Mouse (Mus musculus): ENCODE measurements around the gene Znfx1. TPM values are rescaled to one million over a fixed set of nuclear protein-coding genes. Genes with fewer than 3 reads are reported as not detected.

Gene Znfx1
- total and polyA plus RNA-seq, 3 experiments = 21.9 to 39.3 (median 37.4) TPM

DNA sequence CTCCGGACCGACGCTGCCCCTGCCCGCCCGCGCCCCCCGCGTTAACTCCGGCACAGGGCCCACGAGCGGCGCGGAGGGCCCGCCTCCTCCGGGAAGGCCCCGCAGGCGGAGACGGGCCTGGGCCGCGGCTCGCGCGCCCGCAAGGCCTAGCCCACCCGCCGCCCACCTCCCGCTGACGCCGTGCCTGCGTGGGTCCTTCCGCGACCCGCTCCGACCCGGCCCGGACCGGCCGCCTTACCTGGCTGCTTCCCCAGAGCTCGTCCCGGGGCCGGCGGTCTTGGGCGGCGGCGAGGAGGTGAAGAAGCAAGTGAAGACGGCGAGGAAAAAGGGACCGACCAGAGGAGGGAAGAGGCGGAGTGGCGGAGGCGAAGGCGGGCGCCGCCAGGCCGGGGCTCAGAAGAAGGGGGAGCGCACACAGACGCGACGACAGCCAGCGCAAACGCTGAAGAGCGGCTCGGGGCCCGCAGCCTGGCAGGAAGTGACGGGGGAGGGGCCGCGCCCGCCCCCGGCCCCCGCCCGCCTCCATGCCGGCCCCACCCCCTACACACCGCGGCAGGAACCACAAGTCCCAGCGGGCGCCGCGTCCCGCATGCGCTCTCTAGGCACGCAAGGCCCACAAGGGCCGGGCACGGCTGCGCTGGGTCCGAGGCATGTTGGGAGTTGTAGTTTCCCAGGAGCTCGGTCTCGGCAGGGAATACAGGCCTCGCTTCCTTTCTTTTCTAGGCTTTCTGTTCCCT is 66.9 kb downstream of the Znfx1 start, which contains the start of gene Stau1:
Stau1 (minus strand) TSS at position 504 of the 737 bp plus-strand sequence.
- Histone ChIP-seq H3K36me3 (ENCODE audit: control insufficient read depth, insufficient read depth, low read length) (peaks cover 17% of the 10 kb centered on the region), H3K27me3 (ENCODE audit: control insufficient read depth, insufficient read depth, low read length) (no peaks in the 10 kb centered on the region), H3K4me1 (ENCODE audit: control insufficient read depth, insufficient read depth, low read length) (peaks cover 11% of the 10 kb centered on the region), H3K9ac (ENCODE audit: low read depth, low read length) (peak within 1 kb of the TSS; percentile 96), H3K27ac (peak within 1 kb of the TSS; percentile 93), H3K4me3 (peak within 1 kb of the TSS; percentile 87), H3K79me2 (replicated peaks; ENCODE audit: control insufficient read depth, insufficient read depth, low read length) (no peaks in the 10 kb centered on the region; the same call in 1 of the 2 replicates)
- WGBS = under 1% methylated on average over 79 of the region's 88 CpGs
- peak; percentile 85 for TF ChIP-seq POLR2A (IDR thresholded peaks at IDR 0.05; ENCODE audit: insufficient read depth, low read depth, low read length)
- 0 out of 2 replicates have a peak, but pooled peaks have one; percentile 37 for TF ChIP-seq EP300 (IDR thresholded peaks at IDR 0.05; ENCODE audit: insufficient read depth, low read depth, low read length)
- no peak for TF ChIP-seq CTCF (IDR thresholded peaks at IDR 0.05)
- intact Hi-C loops (cut with DNase I) = loop anchor here (1.0 to 5.0 kb wide), 2 partner anchors 19 to 66 kb away; partner anchors contain the start of genes Ddx27 and Znfx1
- DNase-seq = peak; percentile 93 to 97

DNA sequence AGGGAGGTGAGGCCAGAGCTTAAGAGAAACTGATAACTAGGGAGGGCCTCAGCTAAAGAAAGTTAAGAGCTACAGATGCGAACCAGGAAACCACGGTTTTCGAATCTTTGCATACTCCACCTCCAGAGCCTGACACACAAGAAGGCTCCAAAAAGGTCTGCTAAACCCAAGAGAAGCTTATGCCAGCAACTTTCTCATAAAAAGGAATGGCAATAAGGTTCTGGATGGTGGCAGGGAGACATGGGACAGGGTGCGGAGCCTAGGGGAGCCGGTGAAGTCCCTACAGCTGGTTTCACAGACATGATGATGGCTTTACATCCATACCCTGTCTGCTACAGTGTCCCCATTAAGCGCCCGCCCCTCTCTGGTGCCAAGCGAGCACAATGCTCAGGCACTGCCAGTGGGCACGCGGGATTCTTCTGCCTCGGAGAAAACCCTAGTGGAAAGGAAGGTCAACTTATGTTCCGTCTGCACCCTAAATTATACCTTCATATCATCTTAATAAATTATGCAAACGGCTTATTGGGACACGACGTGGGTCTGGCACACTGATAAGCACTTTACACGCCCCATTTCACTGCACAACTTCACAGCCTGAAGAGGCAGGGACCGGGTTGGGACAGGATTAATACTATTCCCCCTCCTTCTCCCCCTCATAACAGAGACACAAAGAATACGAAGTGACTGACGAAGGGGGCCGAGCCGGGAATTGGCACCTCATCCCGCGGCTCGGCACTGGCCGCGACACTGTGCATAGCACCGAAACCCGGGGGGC is 67.6 kb downstream of the Znfx1 start:
- no peak for TF ChIP-seq POLR2A (IDR thresholded peaks at IDR 0.05; ENCODE audit: insufficient read depth, low read depth, low read length)
- TF ChIP-seq EP300 (IDR thresholded peaks at IDR 0.05; ENCODE audit: insufficient read depth, low read depth, low read length) = no peak
- no peak for TF ChIP-seq CTCF (IDR thresholded peaks at IDR 0.05)
- WGBS = under 1% methylated on average over 28 of the region's 28 CpGs
- DNase-seq = peak; percentile 28 to 43
- peaks cover 23% of the 10 kb centered on the region for H3K36me3 ChIP-seq (ENCODE audit: control insufficient read depth, insufficient read depth, low read length)
- H3K27me3 ChIP-seq (ENCODE audit: control insufficient read depth, insufficient read depth, low read length) = no peaks in the 10 kb centered on the region
- H3K27ac ChIP-seq = peak overlapping the region; percentile 93
- peak overlapping the region; percentile 96 for H3K9ac ChIP-seq (ENCODE audit: low read depth, low read length)
- H3K79me2 ChIP-seq (replicated peaks; ENCODE audit: control insufficient read depth, insufficient read depth, low read length) = no peaks in the 10 kb centered on the region; the same call in 1 of the 2 replicates
- H3K4me1 ChIP-seq (ENCODE audit: control insufficient read depth, insufficient read depth, low read length) = peaks cover 13% of the 10 kb centered on the region
- intact Hi-C loops (cut with DNase I) = loop anchor here (5.0 kb wide), 1 partner anchor 67 kb away; the partner anchor contains the start of gene Znfx1
- peak overlapping the region; percentile 87 for H3K4me3 ChIP-seq

DNA sequence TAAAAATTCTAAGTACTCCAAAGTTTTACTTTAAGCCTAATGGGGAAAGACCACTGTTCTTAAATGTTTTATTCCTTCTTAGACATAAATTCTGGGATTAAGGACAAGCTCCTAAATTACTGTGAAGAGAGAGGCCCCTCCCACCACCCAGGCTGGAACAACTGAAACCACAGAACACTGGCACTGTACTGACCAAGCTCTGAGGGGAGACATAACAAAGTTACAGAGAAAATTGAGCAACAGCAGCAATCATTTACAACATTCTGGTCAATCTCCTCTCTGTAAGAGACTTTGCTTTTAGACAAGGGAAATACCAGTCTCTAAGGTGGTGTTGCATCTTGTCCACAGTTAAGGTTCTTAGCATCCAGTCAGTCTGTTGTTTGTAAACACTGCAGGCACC is 70.9 kb downstream of the Znfx1 start:
- no peak for TF ChIP-seq EP300 (IDR thresholded peaks at IDR 0.05; ENCODE audit: insufficient read depth, low read depth, low read length)
- no peak for TF ChIP-seq POLR2A (IDR thresholded peaks at IDR 0.05; ENCODE audit: insufficient read depth, low read depth, low read length)
- no peak for TF ChIP-seq CTCF (IDR thresholded peaks at IDR 0.05)
- Histone ChIP-seq H3K27ac (no peak overlapping the region), H3K79me2 (replicated peaks; ENCODE audit: control insufficient read depth, insufficient read depth, low read length) (peaks cover 8% of the 10 kb centered on the region), H3K4me1 (ENCODE audit: control insufficient read depth, insufficient read depth, low read length) (peaks cover 15% of the 10 kb centered on the region), H3K27me3 (ENCODE audit: control insufficient read depth, insufficient read depth, low read length) (no peaks in the 10 kb centered on the region), H3K36me3 (ENCODE audit: control insufficient read depth, insufficient read depth, low read length) (peaks cover 30% of the 10 kb centered on the region), H3K9ac (ENCODE audit: low read depth, low read length) (no peak overlapping the region), H3K4me3 (no peak overlapping the region)
- DNase-seq = no peak
- intact Hi-C loops (cut with DNase I) = loop anchor here (2.0 kb wide), 1 partner anchor 15 kb away; no protein-coding TSS in a partner anchor

DNA sequence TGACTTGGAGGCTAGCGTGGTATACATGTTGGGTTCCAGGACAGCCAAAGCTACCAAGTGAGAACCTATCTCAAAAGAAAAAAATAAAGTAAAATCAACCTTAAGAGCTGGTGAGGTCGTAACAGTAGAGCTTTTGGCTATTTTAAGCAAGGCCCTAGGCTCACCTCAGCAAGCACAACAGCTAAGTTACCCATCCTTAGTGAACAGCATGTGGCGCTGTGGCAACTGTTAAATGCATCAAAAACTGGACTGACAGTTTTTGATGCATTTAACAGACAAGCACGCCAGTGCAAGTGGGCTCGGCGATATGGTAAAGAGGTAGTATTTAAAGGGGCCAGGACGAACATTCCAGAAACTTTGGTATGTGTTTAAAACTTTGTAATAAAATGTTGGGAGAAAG is 72.0 kb downstream of the Znfx1 start:
- Histone ChIP-seq H3K27ac (no peak overlapping the region), H3K4me1 (ENCODE audit: control insufficient read depth, insufficient read depth, low read length) (peaks cover 10% of the 10 kb centered on the region), H3K27me3 (ENCODE audit: control insufficient read depth, insufficient read depth, low read length) (no peaks in the 10 kb centered on the region), H3K79me2 (replicated peaks; ENCODE audit: control insufficient read depth, insufficient read depth, low read length) (peaks cover 11% of the 10 kb centered on the region), H3K36me3 (ENCODE audit: control insufficient read depth, insufficient read depth, low read length) (peaks cover 30% of the 10 kb centered on the region), H3K4me3 (no peak overlapping the region), H3K9ac (ENCODE audit: low read depth, low read length) (no peak overlapping the region)
- TF ChIP-seq POLR2A (IDR thresholded peaks at IDR 0.05; ENCODE audit: insufficient read depth, low read depth, low read length) = no peak
- peak; percentile 54 for TF ChIP-seq CTCF (IDR thresholded peaks at IDR 0.05)
- 25% methylated on average over 7 of the region's 7 CpGs for WGBS
- no peak for DNase-seq
- intact Hi-C loops (cut with DNase I) = loop anchor here (2.0 kb wide), 1 partner anchor 14 kb away; no protein-coding TSS in a partner anchor

Other genes with a start within 250 kb of the Znfx1 start
- 10 to 100 TPM; 37.5 to 41.2 TPM for gene Cse1l, start 157.0 kb downstream of the Znfx1 start, total RNA-seq (2021)
- 15.8 and 33.3 TPM in 2 replicates for gene Cse1l, start 157.0 kb downstream of the Znfx1 start, polyA plus RNA-seq (2012; rRNA removed)
- gene Stau1, start 66.7 kb downstream of the Znfx1 start, total RNA-seq (2021) = 10 to 100 TPM; 40.2 to 44.9 TPM
- 27.7 and 34.5 TPM in 2 replicates for gene Stau1, start 66.7 kb downstream of the Znfx1 start, polyA plus RNA-seq (2012; rRNA removed)
- 10 to 100 TPM; 10.9 to 11.3 TPM for gene Ddx27, start 47.8 kb downstream of the Znfx1 start, total RNA-seq (2021)
- 6.9 and 7.7 TPM in 2 replicates for gene Ddx27, start 47.8 kb downstream of the Znfx1 start, polyA plus RNA-seq (2012; rRNA removed)
- gene Kcnb1, start 127.1 kb upstream of the Znfx1 start, total RNA-seq (2021) = 10 to 100 TPM; 32.8 to 38.8 TPM
- gene Kcnb1, start 127.1 kb upstream of the Znfx1 start, polyA plus RNA-seq (2012; rRNA removed) = 17.2 and 19.2 TPM in 2 replicates
- 10 to 100 TPM; 16.3 to 17.7 TPM for gene Ptgis, start 177.6 kb upstream of the Znfx1 start, total RNA-seq (2021)
- 31.3 and 32.1 TPM in 2 replicates for gene Ptgis, start 177.6 kb upstream of the Znfx1 start, polyA plus RNA-seq (2012; rRNA removed)

Data from heart, adult 2 months (tissue).